8 mouse cellular contexts compared by ENCODE assay signal in the genomic region with DNA sequence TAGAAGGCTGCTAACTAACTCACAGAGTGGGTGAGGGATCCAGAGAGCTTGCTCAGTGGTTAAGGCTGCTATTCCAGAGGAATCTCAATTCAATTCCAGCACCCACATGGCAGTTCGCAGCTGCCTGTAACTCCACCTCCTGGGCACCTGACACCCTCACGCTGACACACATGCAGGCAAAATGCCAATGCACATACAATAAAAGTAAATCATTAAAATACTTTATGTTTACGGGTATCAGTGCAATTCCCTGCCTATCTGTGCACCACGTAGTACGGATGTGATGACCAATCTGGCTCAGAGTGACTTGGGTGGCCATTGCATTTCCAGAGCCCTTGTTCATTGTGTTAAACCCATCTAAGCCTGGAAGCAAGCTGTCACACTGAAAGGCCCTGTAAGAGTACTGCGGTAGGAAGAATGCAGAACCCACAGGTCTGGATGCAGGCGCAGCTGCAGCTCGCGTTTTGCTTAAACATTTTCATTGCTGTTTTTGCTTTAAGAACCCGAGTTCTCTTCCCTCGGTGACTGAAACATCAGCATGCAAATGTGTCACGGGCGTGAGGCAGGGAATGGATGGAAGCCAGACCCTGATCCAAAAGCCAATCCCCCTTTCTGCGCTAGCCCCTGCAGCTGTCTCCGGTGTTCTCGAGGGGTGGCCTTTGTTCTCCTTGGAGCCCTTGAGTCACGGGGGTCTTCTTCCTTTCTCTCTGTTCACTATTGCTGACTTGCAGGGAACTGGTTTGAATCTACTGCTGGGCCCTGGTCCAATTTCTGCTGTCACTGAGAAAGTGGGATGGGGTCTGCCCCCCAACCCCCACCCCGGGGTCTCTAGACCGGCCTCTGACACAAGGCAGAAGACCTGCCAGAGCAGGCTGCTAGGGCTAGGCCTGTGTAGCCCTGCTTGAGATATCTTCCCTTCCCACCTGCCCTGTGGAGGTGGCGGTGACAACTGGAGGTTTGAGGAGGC. TPM values are rescaled to one million over a fixed set of nuclear protein-coding genes. Genes with fewer than 3 reads are reported as not detected.
DNase-seq lines count a peak whose midpoint lies in the region; ATAC-seq and TF ChIP-seq lines count a peak whose summit lies in the region.
"Had no signal": no experiment of that assay in that cellular context is flagged by ENCODE, and none has a peak within 500 bp of the region (broad histone marks: within the 10 kb centered on the region; RNA-seq: fewer than 3 reads in every experiment).

No protein-coding gene starts in this region.

- ATAC-seq in hindbrain, embryonic 15.5 days (ENCODE audit: low FRiP score, low read depth) = peak; percentile 65
- ATAC-seq in midbrain, postnatal 0 days (ENCODE audit: low FRiP score) = peak; percentile 71
- no peak for ATAC-seq in lung, postnatal 0 days
- ATAC-seq in megakaryocyte, adult 5-6 weeks (ENCODE audit: poor library complexity, severe bottlenecking) = no peak

- peak; percentile 39 for DNase-seq in NIH3T3 (ENCODE audit: low read depth)
- DNase-seq in embryo, embryonic 10.5 days (ENCODE audit: low spot score) = peak; percentile 59
- DNase-seq in midbrain, postnatal 0 days (ENCODE audit: low spot score) = peak; percentile 79
- no peak for DNase-seq in lung, postnatal 0 days (ENCODE audit: low spot score)
- no peak for DNase-seq in adrenal gland, postnatal 36 days

- H3K27ac ChIP-seq in hindbrain, embryonic 15.5 days (replicated peaks) = peak overlapping the region; percentile 99
- H3K27ac ChIP-seq in midbrain, postnatal 0 days (ENCODE audit: low read depth, low read length) = peak overlapping the region; percentile 100
- no peak overlapping the region for H3K27ac ChIP-seq in lung, postnatal 0 days (ENCODE audit: low read length)

- TF ChIP-seq EP300 in lung, postnatal 0 days (IDR thresholded peaks at IDR 0.05) = no peak

- peaks cover 59% of the 10 kb centered on the region for H3K4me1 ChIP-seq in hindbrain, embryonic 15.5 days (replicated peaks)
- peaks cover 41% of the 10 kb centered on the region for H3K4me1 ChIP-seq in midbrain, postnatal 0 days (ENCODE audit: insufficient read depth, low read length)
- no peaks in the 10 kb centered on the region for H3K4me1 ChIP-seq in lung, postnatal 0 days (ENCODE audit: insufficient read depth, low read depth, low read length)

- H3K9ac ChIP-seq in hindbrain, embryonic 15.5 days = peak overlapping the region; percentile 28
- H3K9ac ChIP-seq in midbrain, postnatal 0 days (replicated peaks; ENCODE audit: low read length, poor library complexity, severe bottlenecking) = peak overlapping the region; percentile 55
- H3K9ac ChIP-seq in lung, postnatal 0 days (replicated peaks; ENCODE audit: low read depth) = no peak overlapping the region

- WGBS in hindbrain, embryonic 15.5 days = 9% methylated on average over 20 of the region's 20 CpGs
- WGBS in midbrain, postnatal 0 days = 6% methylated on average over 20 of the region's 20 CpGs
- 42% methylated on average over 20 of the region's 20 CpGs for WGBS in lung, postnatal 0 days

- H3K4me3 ChIP-seq in hindbrain, embryonic 15.5 days = 0 out of 2 replicates have a peak overlapping the region, but pooled peaks have one; percentile 4
- H3K4me3 ChIP-seq in midbrain, postnatal 0 days (ENCODE audit: low read depth, low read length) = no peak overlapping the region
- no peak overlapping the region for H3K4me3 ChIP-seq in lung, postnatal 0 days (ENCODE audit: low read depth, low read length)

- no peak for TF ChIP-seq CTCF in midbrain, postnatal 0 days (IDR thresholded peaks at IDR 0.05)
- no peak for TF ChIP-seq CTCF in lung, postnatal 0 days (IDR thresholded peaks at IDR 0.05)

- H3K9me3 ChIP-seq in hindbrain, embryonic 15.5 days = no peaks in the 10 kb centered on the region
- no peaks in the 10 kb centered on the region for H3K9me3 ChIP-seq in midbrain, postnatal 0 days (ENCODE audit: low read length)
- H3K9me3 ChIP-seq in lung, postnatal 0 days (ENCODE audit: low read length) = no peaks in the 10 kb centered on the region

- H3K36me3 ChIP-seq in hindbrain, embryonic 15.5 days = no peaks in the 10 kb centered on the region
- H3K36me3 ChIP-seq in midbrain, postnatal 0 days (ENCODE audit: insufficient read depth, low read length) = no peaks in the 10 kb centered on the region
- H3K36me3 ChIP-seq in lung, postnatal 0 days (ENCODE audit: insufficient read depth, low read length) = no peaks in the 10 kb centered on the region

- peak overlapping the region; percentile 41 for H3K4me2 ChIP-seq in hindbrain, embryonic 15.5 days
- H3K4me2 ChIP-seq in midbrain, postnatal 0 days (ENCODE audit: low read depth, low read length, poor library complexity, severe bottlenecking) = peak overlapping the region; percentile 39
- no peak overlapping the region for H3K4me2 ChIP-seq in lung, postnatal 0 days (replicated peaks; ENCODE audit: low read depth, low read length)

- H3K27me3 ChIP-seq in hindbrain, embryonic 15.5 days = no peaks in the 10 kb centered on the region
- H3K27me3 ChIP-seq in midbrain, postnatal 0 days (ENCODE audit: insufficient read depth, low read length) = no peaks in the 10 kb centered on the region
- H3K27me3 ChIP-seq in lung, postnatal 0 days (replicated peaks; ENCODE audit: insufficient read depth, low read length) = no peaks in the 10 kb centered on the region

RNA-seq across cellular contexts. Expression of a gene that starts 12.0 kb away (rescaled TPM):
- polyA plus RNA-seq in hindbrain, embryonic 15.5 days (2015; fragmentation: Nextera tagmentation; extraction: Ambion mirVana) = 0.54 and 0.58 TPM in 2 replicates
- total RNA-seq in midbrain, postnatal 0 days (2014; rRNA removed) = 0.38 and 2.1 TPM in 2 replicates
- polyA plus RNA-seq in midbrain, postnatal 0 days (2015; fragmentation: Nextera tagmentation; extraction: Ambion mirVana) = 0.81 and 0.90 TPM in 2 replicates
- polyA plus RNA-seq in lung, postnatal 0 days (2015; fragmentation: Nextera tagmentation; extraction: Ambion mirVana) = 0.93 and 1.3 TPM in 2 replicates
- not detected for total RNA-seq in adrenal gland, postnatal 36 days (2021)
- not detected in 2 replicates for total RNA-seq in megakaryocyte, adult 5-6 weeks (2015)
- 0.59 TPM in 1 of 2 replicates, not detected in the other for total RNA-seq in megakaryocyte, adult 5-6 weeks (2017)
- total RNA-seq: liver, adult 2 months had no signal
- polyA plus RNA-seq: liver, adult 2 months had no signal

RNA-seq across cellular contexts. Expression of a gene that starts 30.5 kb away (rescaled TPM):
- 18.4 and 23.1 TPM in 2 replicates for polyA plus RNA-seq in hindbrain, embryonic 15.5 days (2015; fragmentation: Nextera tagmentation; extraction: Ambion mirVana)
- total RNA-seq in midbrain, postnatal 0 days (2014; rRNA removed) = 29.8 and 31.5 TPM in 2 replicates
- 15.7 and 15.9 TPM in 2 replicates for polyA plus RNA-seq in midbrain, postnatal 0 days (2015; fragmentation: Nextera tagmentation; extraction: Ambion mirVana)
- 7.6 and 7.7 TPM in 2 replicates for polyA plus RNA-seq in lung, postnatal 0 days (2015; fragmentation: Nextera tagmentation; extraction: Ambion mirVana)
- under 1 TPM; 0.30 to 0.83 TPM for total RNA-seq in adrenal gland, postnatal 36 days (2021)
- total RNA-seq in megakaryocyte, adult 5-6 weeks (2015) = 0.04 and 0.16 TPM in 2 replicates
- total RNA-seq in megakaryocyte, adult 5-6 weeks (2017) = 0.04 and 0.20 TPM in 2 replicates

RNA-seq across cellular contexts. Expression of a gene that starts 56.9 kb away (rescaled TPM):
- polyA plus RNA-seq in hindbrain, embryonic 15.5 days (2015; fragmentation: Nextera tagmentation; extraction: Ambion mirVana) = 173 and 188 TPM in 2 replicates
- 113 and 130 TPM in 2 replicates for total RNA-seq in midbrain, postnatal 0 days (2014; rRNA removed)
- polyA plus RNA-seq in midbrain, postnatal 0 days (2015; fragmentation: Nextera tagmentation; extraction: Ambion mirVana) = 221 and 235 TPM in 2 replicates
- polyA plus RNA-seq in lung, postnatal 0 days (2015; fragmentation: Nextera tagmentation; extraction: Ambion mirVana) = 113 and 115 TPM in 2 replicates
- 10 to 100 TPM; 41.1 to 43.5 TPM for total RNA-seq in adrenal gland, postnatal 36 days (2021)
- 249 and 340 TPM in 2 replicates for total RNA-seq in megakaryocyte, adult 5-6 weeks (2015)
- total RNA-seq in megakaryocyte, adult 5-6 weeks (2017) = 60.2 and 62.4 TPM in 2 replicates

Comparison
In these comparisons a context has a peak if more than half of its experiments do, and no peak if none do; other contexts are left out.
1. DNase-seq: peak in NIH3T3 (single experiment), embryo, embryonic 10.5 days (single experiment) and midbrain, postnatal 0 days (single experiment); none in lung, postnatal 0 days (single experiment) and adrenal gland, postnatal 36 days (0 of 2).
2. ATAC-seq: peak in hindbrain, embryonic 15.5 days (single experiment) and midbrain, postnatal 0 days (single experiment); none in lung, postnatal 0 days (single experiment) and megakaryocyte, adult 5-6 weeks (single experiment).
3. RNA of a gene that starts 30.5 kb away (total RNA-seq): 29.8 to 31.5 TPM in midbrain, postnatal 0 days; 0.30 to 0.83 TPM in adrenal gland, postnatal 36 days and 0.04 to 0.20 TPM in megakaryocyte, adult 5-6 weeks; every median in the first group is over 10 times any median in the second.